Mouse (Mus musculus) thymus, adult 2 months (tissue): ENCODE measurements around the gene Tbc1d8b.

Experiments
- CTCF ChIP-seq: fragments of 200-500 bp; IDR thresholded peaks from 2 replicates; pipeline ENCODE4 v1.5.1; 2012; ENCODE audit warnings: mild to moderate bottlenecking, control low read depth, low read length, moderate library complexity, borderline replicate concordance; ENCODE audit not compliant: control insufficient read depth, poor library complexity, insufficient read depth; ENCODE audit errors: extremely low read depth
- POLR2A ChIP-seq: fragments of 200-500 bp; IDR thresholded peaks from 2 replicates; pipeline ENCODE4 v1.6.1; 2012; ENCODE audit warnings: mild to moderate bottlenecking, low read length, control low read depth, moderate library complexity; ENCODE audit not compliant: control insufficient read depth, poor library complexity, insufficient read depth; ENCODE audit errors: extremely low read depth

DNA sequence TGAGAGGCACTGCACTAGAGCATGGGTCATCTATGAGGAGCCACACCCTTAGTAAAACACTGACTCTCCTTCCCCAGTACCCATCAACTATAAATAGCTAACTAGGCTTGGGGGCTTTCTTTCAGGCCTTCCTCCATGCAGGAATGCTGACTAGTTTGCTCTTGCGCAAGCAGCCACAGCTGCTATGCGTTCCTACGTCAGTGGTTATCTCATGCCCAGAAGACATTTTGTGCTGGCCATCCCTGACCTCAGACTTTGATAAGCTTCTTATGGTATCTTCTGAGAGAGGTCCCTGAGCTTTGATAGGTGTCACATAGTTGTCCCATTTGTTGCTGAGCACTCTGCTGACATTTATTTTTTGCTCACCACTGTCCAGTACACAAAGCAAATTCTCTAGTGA lies 31.5 kb upstream of the Tbc1d8b start:
- TF ChIP-seq CTCF (no peak), POLR2A (no peak)
